Mouse (Mus musculus) liver, embryonic 14.5 days (tissue): ENCODE results near the gene Exoc6b. TPM values are rescaled to one million over a fixed set of nuclear protein-coding genes. Genes with fewer than 3 reads are reported as not detected.

Experiments
- ATAC-seq: fragments of 200-750 bp; cut with Nextera tagmentation; 2 replicates; pipeline ENCODE4 v1.8.0; 2017; ENCODE audit warnings: moderate number of reproducible peaks, mild to moderate bottlenecking, moderate library complexity; ENCODE audit not compliant: insufficient read depth
- DNase-seq, 3 experiments: peaks; one replicate each; pipeline ENCODE4 v3.0.0-alpha.2; 2012 to 2013; ENCODE audit warnings: low read depth in 3 of 3, low spot score in 3 of 3
- H3K27ac ChIP-seq: fragments of 300-500 bp; sonication (generic); 2 replicates; pipeline ENCODE4 v1.5.1; 2014; ENCODE audit warnings: moderate library complexity, mild to moderate bottlenecking, control low read depth, inconsistent platforms
- H3K27me3 ChIP-seq: fragments of 300-500 bp; sonication (generic); 2 replicates; pipeline ENCODE4 v1.6.1; 2014; ENCODE audit warnings: mild to moderate bottlenecking, low read length, moderate library complexity; ENCODE audit not compliant: control insufficient read depth, insufficient read depth
- H3K36me3 ChIP-seq: fragments of 300-500 bp; sonication (generic); replicated peaks from 2 replicates; pipeline ENCODE4 v1.6.1; 2014; ENCODE audit warnings: low read depth; ENCODE audit not compliant: control insufficient read depth, insufficient read depth
- H3K4me1 ChIP-seq, 2 experiments: fragments of 200-500 bp in 1 of 2; fragments of 300-500 bp in 1 of 2; sonication (generic) in 1 of 2; replicated peaks; 2 replicates each; pipeline ENCODE4 v1.6.1; 2012 to 2014; ENCODE audit warnings: antibody characterized with exemption in 1 of 2, inconsistent platforms in 1 of 2, low read length in 1 of 2; ENCODE audit not compliant: control insufficient read depth in 2 of 2, insufficient read depth in 2 of 2
- H3K4me2 ChIP-seq: fragments of 300-500 bp; sonication (generic); 2 replicates; pipeline ENCODE4 v1.6.1; 2014; ENCODE audit warnings: low read depth, mild to moderate bottlenecking, control low read depth, moderate library complexity
- H3K4me3 ChIP-seq, 2 experiments: fragments of 200-500 bp in 1 of 2; fragments of 300-500 bp in 1 of 2; sonication (generic) in 1 of 2; 2 replicates each; pipeline ENCODE4 v1.5.1; 2012 to 2014; ENCODE audit warnings: low read depth in 2 of 2, low read length in 2 of 2, mild to moderate bottlenecking in 2 of 2, control low read depth in 1 of 2, inconsistent platforms in 1 of 2, moderate library complexity in 1 of 2; ENCODE audit not compliant: insufficient read depth in 1 of 2
- H3K9ac ChIP-seq: fragments of 300-500 bp; sonication (generic); replicated peaks from 2 replicates; pipeline ENCODE4 v1.6.1; 2014; ENCODE audit warnings: mild to moderate bottlenecking, control low read depth, moderate library complexity
- H3K9me3 ChIP-seq: fragments of 300-500 bp; sonication (generic); 2 replicates; pipeline ENCODE4 v1.6.1; 2016; ENCODE audit warnings: low read length, mixed read lengths; ENCODE audit not compliant: control insufficient read depth
- CTCF ChIP-seq: IDR thresholded peaks from 2 replicates; pipeline ENCODE4 v1.5.1; 2016; ENCODE audit warnings: antibody characterized with exemption, low read depth, control low read depth
- EP300 ChIP-seq: IDR thresholded peaks from 2 replicates; pipeline ENCODE4 v1.6.1; 2016; ENCODE audit warnings: antibody characterized with exemption, low read depth
- WGBS: fragments of 180-500 bp; shearing (Covaris S2); extraction: QIAGEN DNeasy Blood & Tissue Kit; methylation state at CpG from one replicate; pipeline ENCODE4 v1.1.7; 2014; ENCODE audit not compliant: insufficient replicate concordance; 5-methylcytosine and 5-hydroxymethylcytosine counted together
- polyA plus RNA-seq, 2 experiments: library from polyadenylated mRNA; depleted of rRNA in 1 of 2; stranded (reverse) in 1 of 2; unstranded in 1 of 2; fragments of >200 nt; fragmentation: Nextera tagmentation in 1 of 2; extraction: Ambion mirVana in 1 of 2; gene quantifications; 2 replicates each; pipeline versions ENCODE4 v1.2.1 to v1.2.3; 2012 to 2014

Exoc6b gene
- polyA plus RNA-seq, 2 experiments: 1.0 to 2.9 TPM

DNA sequence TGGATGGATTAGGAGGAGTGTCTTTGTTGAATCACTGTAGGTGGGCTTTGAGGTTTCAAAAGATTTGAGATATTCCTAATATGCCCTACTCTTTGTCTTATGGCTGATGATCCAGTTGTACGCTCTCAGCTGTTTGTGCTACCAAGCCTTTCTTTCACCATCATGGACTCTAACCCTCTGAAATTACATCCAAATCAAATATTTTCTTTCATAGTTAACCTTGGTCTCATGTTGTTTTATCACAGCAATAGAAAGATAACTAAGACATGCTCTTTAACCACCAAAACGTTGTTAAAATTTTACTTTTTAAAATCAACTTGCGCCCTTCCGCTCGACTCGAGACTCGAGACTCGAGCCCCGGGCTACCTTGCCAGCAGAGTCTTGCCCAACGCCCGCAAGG is 356.1 kb downstream of the Exoc6b start:
- DNase-seq: no peak
- H3K9me3 ChIP-seq: no peaks in the 10 kb centered on the region
- no peak overlapping the region for H3K27ac ChIP-seq
- no peaks in the 10 kb centered on the region for H3K4me1 ChIP-seq
- H3K4me3 ChIP-seq: no peak overlapping the region
- TF ChIP-seq EP300: no peak
- no peak for TF ChIP-seq CTCF
- 79% methylated on average over 11 of the region's 11 CpGs for WGBS
- ATAC-seq: no peak
- H3K36me3 ChIP-seq: no peaks in the 10 kb centered on the region
- no peaks in the 10 kb centered on the region for H3K27me3 ChIP-seq
- H3K4me2 ChIP-seq: no peak overlapping the region
- no peak overlapping the region for H3K9ac ChIP-seq

GRCm38 (mm10) chr6:84710831-84711230 is 358.5 kb downstream of the Exoc6b start:
- no peak for ATAC-seq
- no peak for TF ChIP-seq EP300
- no peak for TF ChIP-seq CTCF
- 68% methylated on average over 6 of the region's 6 CpGs for WGBS
- H3K27me3 ChIP-seq: no peaks in the 10 kb centered on the region
- H3K4me1 ChIP-seq: no peaks in the 10 kb centered on the region
- no peaks in the 10 kb centered on the region for H3K36me3 ChIP-seq
- H3K9ac ChIP-seq: no peak overlapping the region
- H3K4me3 ChIP-seq: no peak overlapping the region
- H3K4me2 ChIP-seq: no peak overlapping the region
- no peak overlapping the region for H3K27ac ChIP-seq
- no peak for DNase-seq
- H3K9me3 ChIP-seq: no peaks in the 10 kb centered on the region

- TF ChIP-seq EP300 (no peak), CTCF (no peak)
- Histone ChIP-seq H3K9me3 (no peaks in the 10 kb centered on the region), H3K27ac (no peak overlapping the region), H3K27me3 (no peaks in the 10 kb centered on the region), H3K4me1 (no peaks in the 10 kb centered on the region), H3K36me3 (no peaks in the 10 kb centered on the region), H3K9ac (no peak overlapping the region), H3K4me2 (no peak overlapping the region), H3K4me3 (no peak overlapping the region)
- 67% methylated on average over 4 of the region's 4 CpGs for WGBS
- DNase-seq: no peak
- ATAC-seq: no peak
Measured at GRCm38 (mm10) chr6:84708631-84709030, 360.7 kb downstream of the Exoc6b start.

DNA sequence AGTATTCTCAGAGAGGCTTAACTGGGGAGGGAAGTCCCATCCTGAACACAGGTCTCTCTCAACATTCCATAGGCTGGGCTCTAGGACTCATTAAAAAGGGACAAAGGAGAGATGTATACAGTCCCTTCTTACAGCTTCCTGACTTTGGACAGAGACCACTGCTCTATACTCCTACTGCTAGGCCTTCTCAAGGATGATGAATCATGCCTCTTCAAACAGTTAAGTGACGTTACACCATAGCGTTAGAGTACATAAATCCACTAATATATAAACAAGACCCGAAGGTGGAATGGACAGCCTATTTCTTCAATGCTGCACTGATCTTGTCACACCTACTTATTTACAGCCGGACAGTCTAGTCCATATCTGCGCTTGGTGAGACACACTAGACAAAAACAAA is 369.7 kb downstream of the Exoc6b start:
- ATAC-seq (no peak), DNase-seq (no peak)
- WGBS: 66% methylated on average over 5 of the region's 5 CpGs

DNA sequence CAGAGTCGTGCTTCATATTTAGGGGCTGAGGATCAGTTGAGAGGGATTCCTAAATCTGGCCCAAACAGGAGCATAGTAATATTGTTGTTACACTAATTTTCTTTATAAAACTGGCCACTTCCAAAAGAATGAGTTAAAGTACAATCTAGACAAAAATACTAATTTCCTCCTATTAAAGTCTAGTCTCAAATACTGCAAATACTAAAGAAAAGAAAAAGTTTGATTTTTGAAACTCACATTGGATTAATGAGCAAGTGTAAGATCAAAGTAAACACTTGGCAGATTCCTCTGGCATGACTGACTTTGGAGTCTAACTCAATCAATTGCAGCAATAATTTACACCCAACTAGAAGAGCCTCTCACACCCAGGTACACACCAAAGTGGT is 371.0 kb downstream of the Exoc6b start:
- Histone ChIP-seq H3K9me3 (no peaks in the 10 kb centered on the region), H3K4me1 (peaks cover 0 to 8% of the 10 kb centered on the region in 2 experiments; a peak in 1 of 4 replicates), H3K4me2 (no peak overlapping the region), H3K4me3 (no peak overlapping the region), H3K27me3 (no peaks in the 10 kb centered on the region), H3K27ac (no peak overlapping the region), H3K9ac (no peak overlapping the region), H3K36me3 (no peaks in the 10 kb centered on the region)
- no peak for ATAC-seq
- WGBS: 29% methylated on average over 1 of the region's 1 CpGs
- no peak for DNase-seq
- TF ChIP-seq EP300 (no peak), CTCF (no peak)

More for the DNA sequence above, 369.7 kb downstream of the Exoc6b start:
- Histone ChIP-seq H3K27ac (no peak overlapping the region), H3K4me2 (no peak overlapping the region), H3K9me3 (no peaks in the 10 kb centered on the region), H3K4me1 (peaks cover 0 to 8% of the 10 kb centered on the region in 2 experiments; a peak in 1 of 4 replicates), H3K4me3 (no peak overlapping the region), H3K36me3 (no peaks in the 10 kb centered on the region), H3K9ac (no peak overlapping the region), H3K27me3 (no peaks in the 10 kb centered on the region)
- no peak for TF ChIP-seq CTCF
- no peak for TF ChIP-seq EP300
